8 mouse cellular contexts compared by ENCODE assay signal in the genomic region with DNA sequence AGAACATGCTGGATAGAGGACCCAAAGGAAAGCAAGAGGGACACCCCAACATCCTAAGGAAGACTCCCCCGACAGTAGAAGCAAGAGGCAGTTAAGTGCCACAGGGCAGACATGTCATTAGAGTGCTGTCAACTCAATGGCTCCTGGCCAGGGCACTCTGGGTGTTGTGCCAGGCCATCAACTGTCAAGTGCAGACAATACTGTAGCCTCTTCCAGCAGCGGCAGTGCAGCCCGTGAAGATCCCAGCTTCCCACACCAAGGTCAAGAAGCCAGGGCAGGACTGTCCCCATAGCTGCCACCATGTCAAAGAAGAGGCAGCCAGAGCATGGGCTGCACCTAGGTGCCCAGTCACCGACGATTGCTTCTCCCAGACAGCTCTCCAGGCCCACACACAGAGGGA. TPM values are rescaled to one million over a fixed set of nuclear protein-coding genes. Genes with fewer than 3 reads are reported as not detected.
DNase-seq lines count a peak whose midpoint lies in the region; ATAC-seq and TF ChIP-seq lines count a peak whose summit lies in the region.

No protein-coding gene starts in this region.

- H3K9ac ChIP-seq in kidney, embryonic 15.5 days: peak overlapping the region; percentile 97
- peak overlapping the region; percentile 91 for H3K9ac ChIP-seq in heart, embryonic 16.5 days (ENCODE audit: low read length)
- H3K9ac ChIP-seq in liver, embryonic 11.5 days (ENCODE audit: low read depth, low read length): peak overlapping the region; percentile 20; the same call in 1 of the 2 replicates

- H3K27me3 ChIP-seq in kidney, embryonic 15.5 days: no peaks in the 10 kb centered on the region
- H3K27me3 ChIP-seq in cerebellum, adult 2 months (ENCODE audit: control insufficient read depth, insufficient read depth, low read length): no peaks in the 10 kb centered on the region
- no peaks in the 10 kb centered on the region for H3K27me3 ChIP-seq in heart, embryonic 16.5 days (ENCODE audit: control insufficient read depth, insufficient read depth, low read length)
- H3K27me3 ChIP-seq in liver, embryonic 11.5 days (replicated peaks; ENCODE audit: control insufficient read depth, insufficient read depth, low read length): peaks cover 48% of the 10 kb centered on the region
- no peaks in the 10 kb centered on the region for H3K27me3 ChIP-seq in myocyte (ENCODE audit: control insufficient read depth, insufficient read depth, insufficient read length)

- peak overlapping the region; percentile 66 for H3ac ChIP-seq in myocyte (ENCODE audit: control insufficient read depth, insufficient read length)

- DNase-seq in kidney, adult 18-20 months: no peak
- peak; percentile 84 to 85 for DNase-seq in cerebellum, adult 2 months
- DNase-seq in liver, embryonic 11.5 days (ENCODE audit: low spot score): no peak
- DNase-seq in thymus, postnatal 10 days (ENCODE audit: low spot score in 2 of 2): no peak
- DNase-seq in urinary bladder, postnatal 25 days (ENCODE audit: low spot score): no peak

- H3K36me3 ChIP-seq in kidney, embryonic 15.5 days: peaks cover 17% of the 10 kb centered on the region
- no peaks in the 10 kb centered on the region for H3K36me3 ChIP-seq in heart, embryonic 16.5 days (ENCODE audit: control insufficient read depth, insufficient read depth)
- H3K36me3 ChIP-seq in liver, embryonic 11.5 days (ENCODE audit: control insufficient read depth, insufficient read depth, low read length): no peaks in the 10 kb centered on the region
- H3K36me3 ChIP-seq in myocyte (ENCODE audit: control insufficient read depth, insufficient read depth): no peaks in the 10 kb centered on the region

- peak overlapping the region; percentile 93 for H3K4me2 ChIP-seq in kidney, embryonic 15.5 days
- H3K4me2 ChIP-seq in heart, embryonic 16.5 days (ENCODE audit: low read depth, low read length): peak overlapping the region; percentile 91
- peak overlapping the region; percentile 81 for H3K4me2 ChIP-seq in liver, embryonic 11.5 days
- H3K4me2 ChIP-seq in myocyte (ENCODE audit: low read depth): peak overlapping the region; percentile 81

- ATAC-seq in kidney, embryonic 15.5 days (replicated peaks; ENCODE audit: low FRiP score): no peak
- ATAC-seq in heart, embryonic 16.5 days (replicated peaks; ENCODE audit: extremely low read depth, insufficient read depth, low FRiP score): no peak
- no peak for ATAC-seq in liver, embryonic 11.5 days (replicated peaks; ENCODE audit: low FRiP score)

- H3K4me3 ChIP-seq in kidney, embryonic 15.5 days (replicated peaks): peak overlapping the region; percentile 85
- peak overlapping the region; percentile 72 for H3K4me3 ChIP-seq in cerebellum, adult 2 months (replicated peaks; ENCODE audit: insufficient read depth, low read depth, low read length)
- H3K4me3 ChIP-seq in heart, embryonic 16.5 days (ENCODE audit: low read length): peak overlapping the region; percentile 86
- H3K4me3 ChIP-seq in liver, embryonic 11.5 days (ENCODE audit: low read depth, low read length): peak overlapping the region; percentile 71
- peak overlapping the region; percentile 92 for H3K4me3 ChIP-seq in myocyte

- H3K27ac ChIP-seq in kidney, embryonic 15.5 days: peak overlapping the region; percentile 99
- peak overlapping the region; percentile 73 for H3K27ac ChIP-seq in cerebellum, adult 2 months (ENCODE audit: insufficient read depth, low read length)
- peak overlapping the region; percentile 88 for H3K27ac ChIP-seq in heart, embryonic 16.5 days (ENCODE audit: low read length)
- no peak overlapping the region; the same call in 1 of the 2 replicates for H3K27ac ChIP-seq in liver, embryonic 11.5 days (ENCODE audit: low read depth, low read length)

- H3K79me2 ChIP-seq in myocyte (ENCODE audit: control insufficient read depth, insufficient read depth): peaks cover 60% of the 10 kb centered on the region

- H3K9me3 ChIP-seq in kidney, embryonic 15.5 days (replicated peaks): no peaks in the 10 kb centered on the region
- no peaks in the 10 kb centered on the region for H3K9me3 ChIP-seq in heart, embryonic 16.5 days (replicated peaks; ENCODE audit: control insufficient read depth, low read length)
- no peaks in the 10 kb centered on the region for H3K9me3 ChIP-seq in liver, embryonic 11.5 days (ENCODE audit: control insufficient read depth, low read length)

- 18% methylated on average over 5 of the region's 5 CpGs for WGBS in kidney, embryonic 15.5 days
- 2% methylated on average over 5 of the region's 5 CpGs for WGBS in cerebellum, adult 2 months
- WGBS in heart, embryonic 16.5 days: 10% methylated on average over 5 of the region's 5 CpGs
- 47% methylated on average over 5 of the region's 5 CpGs for WGBS in liver, embryonic 11.5 days

- peaks cover 70% of the 10 kb centered on the region for H3K4me1 ChIP-seq in kidney, embryonic 15.5 days
- peaks cover 19% of the 10 kb centered on the region for H3K4me1 ChIP-seq in cerebellum, adult 2 months (ENCODE audit: control insufficient read depth, insufficient read depth, low read length)
- H3K4me1 ChIP-seq in heart, embryonic 16.5 days (ENCODE audit: control insufficient read depth, insufficient read depth, low read length): peaks cover 55% of the 10 kb centered on the region
- H3K4me1 ChIP-seq in liver, embryonic 11.5 days (replicated peaks; ENCODE audit: control insufficient read depth, insufficient read depth, low read length): peaks cover 33% of the 10 kb centered on the region

- TF ChIP-seq POLR2A in cerebellum, adult 2 months (IDR thresholded peaks at IDR 0.05; ENCODE audit: borderline replicate concordance, insufficient read depth, low read length): no peak
- no peak for TF ChIP-seq POLR2A in myocyte (IDR thresholded peaks at IDR 0.05; ENCODE audit: insufficient read length, low read depth)

- no peak for TF ChIP-seq CTCF in cerebellum, adult 2 months (IDR thresholded peaks at IDR 0.05; ENCODE audit: borderline replicate concordance, insufficient read depth, low read depth, low read length)

TF ChIP-seq in myocyte, 11 proteins besides CTCF, POLR2A, EP300 and RAD21:
- TF ChIP-seq TCF12 (IDR thresholded peaks at IDR 0.05; ENCODE audit: insufficient read depth, poor library complexity, severe bottlenecking): no peak
- TF ChIP-seq MYOG (IDR thresholded peaks at IDR 0.05; ENCODE audit: control insufficient read depth in 1 of 3, insufficient read depth in 1 of 3, insufficient read length in 2 of 3, low read depth in 2 of 3): no peak
- no peak for TF ChIP-seq POLR2AphosphoS2 (IDR thresholded peaks at IDR 0.05; ENCODE audit: insufficient read length, low read depth)

RNA-seq across cellular contexts. Expression of a gene that starts 1.9 kb away (rescaled TPM):
- polyA plus RNA-seq in kidney, embryonic 15.5 days (2015; fragmentation: Nextera tagmentation; extraction: Ambion mirVana): 3.5 and 4.2 TPM in 2 replicates
- 38.3 and 50.1 TPM in 2 replicates for polyA plus RNA-seq in cerebellum, adult 2 months (2012; rRNA removed)
- 1.7 and 3.1 TPM in 2 replicates for polyA plus RNA-seq in heart, embryonic 16.5 days (2015; fragmentation: Nextera tagmentation; extraction: Ambion mirVana)
- polyA plus RNA-seq in liver, embryonic 11.5 days (2014; fragmentation: Nextera tagmentation; extraction: Ambion mirVana): 4.0 and 5.3 TPM in 2 replicates
- 11.9 TPM for polyA plus RNA-seq in myocyte (2012; fragmentation: generic; extraction: Trizol)

RNA-seq across cellular contexts. Expression of a gene that starts 9.7 kb away (rescaled TPM):
- polyA plus RNA-seq in kidney, embryonic 15.5 days (2015; fragmentation: Nextera tagmentation; extraction: Ambion mirVana): 0.27 TPM in 1 of 2 replicates, not detected in the other
- 6.0 and 7.1 TPM in 2 replicates for polyA plus RNA-seq in cerebellum, adult 2 months (2012; rRNA removed)
- polyA plus RNA-seq in heart, embryonic 16.5 days (2015; fragmentation: Nextera tagmentation; extraction: Ambion mirVana): not detected in 2 replicates
- polyA plus RNA-seq in liver, embryonic 11.5 days (2014; fragmentation: Nextera tagmentation; extraction: Ambion mirVana): not detected in 2 replicates
- polyA plus RNA-seq in myocyte (2012; fragmentation: generic; extraction: Trizol): not detected

RNA-seq across cellular contexts. Expression of a gene that starts 57.9 kb away (rescaled TPM):
- 25.3 and 27.2 TPM in 2 replicates for polyA plus RNA-seq in kidney, embryonic 15.5 days (2015; fragmentation: Nextera tagmentation; extraction: Ambion mirVana)
- 22.4 and 22.6 TPM in 2 replicates for polyA plus RNA-seq in cerebellum, adult 2 months (2012; rRNA removed)
- polyA plus RNA-seq in heart, embryonic 16.5 days (2015; fragmentation: Nextera tagmentation; extraction: Ambion mirVana): 15.3 and 17.0 TPM in 2 replicates
- 33.1 and 33.2 TPM in 2 replicates for polyA plus RNA-seq in liver, embryonic 11.5 days (2014; fragmentation: Nextera tagmentation; extraction: Ambion mirVana)
- polyA plus RNA-seq in myocyte (2012; fragmentation: generic; extraction: Trizol): 14.0 TPM

Comparison
In these comparisons a context has a peak if more than half of its experiments do, and no peak if none do; other contexts are left out.
1. H3K9ac ChIP-seq: peak in every context shown above with its lines; median percentile 97 in kidney, embryonic 15.5 days; 91 in heart, embryonic 16.5 days; 20 in liver, embryonic 11.5 days.
2. DNase-seq: peak in cerebellum, adult 2 months (2 of 2); none in kidney, adult 18-20 months (single experiment), liver, embryonic 11.5 days (single experiment), thymus, postnatal 10 days (0 of 2) and urinary bladder, postnatal 25 days (single experiment).
3. Peak in every context shown above with its lines, with median percentiles within 50 percentile points of each other: H3K4me2 ChIP-seq and H3K4me3 ChIP-seq.